Mouse (Mus musculus) small intestine, adult 2 months (tissue): ENCODE data around the gene Tcta. TPM values are rescaled to one million over a fixed set of nuclear protein-coding genes. Genes with fewer than 3 reads are reported as not detected.
"Not testable (repeated sequence)": the region's sequence is repeated elsewhere in the genome, so short reads cannot be mapped to it uniquely, and the experiment has no call there.

Experiments used
- H3K27ac ChIP-seq: fragments of 200-500 bp; 2 replicates; pipeline ENCODE4 v1.5.1; 2012; ENCODE audit warnings: low read depth, low read length, control low read depth, inconsistent platforms; ENCODE audit not compliant: insufficient read depth
- H3K27me3 ChIP-seq: fragments of 200-500 bp; 2 replicates; pipeline ENCODE4 v1.6.1; 2012; ENCODE audit warnings: mild to moderate bottlenecking, moderate library complexity, low read length, inconsistent platforms; ENCODE audit not compliant: control insufficient read depth, insufficient read depth
- H3K36me3 ChIP-seq: fragments of 200-500 bp; 2 replicates; pipeline ENCODE4 v1.6.1; 2012; ENCODE audit warnings: mild to moderate bottlenecking, low read length, control low read depth, inconsistent platforms; ENCODE audit not compliant: control insufficient read depth, insufficient read depth
- H3K4me1 ChIP-seq: fragments of 200-500 bp; 2 replicates; pipeline ENCODE4 v1.6.1; 2012; ENCODE audit warnings: low read length, inconsistent platforms, mixed read lengths; ENCODE audit not compliant: control insufficient read depth, insufficient read depth, insufficient read length
- H3K4me3 ChIP-seq: fragments of 200-500 bp; 2 replicates; pipeline ENCODE4 v1.5.1; 2012; ENCODE audit warnings: low read depth, mild to moderate bottlenecking, control low read depth, inconsistent platforms, low read length, moderate library complexity
- CTCF ChIP-seq: fragments of 200-500 bp; IDR thresholded peaks from 2 replicates; pipeline ENCODE4 v1.5.1; 2012; ENCODE audit warnings: low read depth, mild to moderate bottlenecking, control low read depth, inconsistent platforms, low read length, moderate library complexity, mixed read lengths; ENCODE audit not compliant: insufficient replicate concordance, insufficient read length; ENCODE audit errors: extremely low read depth
- POLR2A ChIP-seq: fragments of 200-500 bp; IDR thresholded peaks from 2 replicates; pipeline ENCODE4 v1.6.1; 2012; ENCODE audit warnings: low read depth, mild to moderate bottlenecking, control low read depth, inconsistent platforms, low read length, moderate library complexity
- WGBS: fragments of 180-500 bp; shearing (Covaris S2); methylation state at CpG from one replicate; pipeline ENCODE4 v1.1.7; 2018; 5-methylcytosine and 5-hydroxymethylcytosine counted together
- polyA plus RNA-seq: library from polyadenylated mRNA; depleted of rRNA; stranded (reverse); fragments of >200 nt; gene quantifications from 2 replicates; pipeline ENCODE4 v1.2.3, GENCODE M21; 2012

Tcta gene
- polyA plus RNA-seq, 1 experiment: 36.7 TPM

DNA sequence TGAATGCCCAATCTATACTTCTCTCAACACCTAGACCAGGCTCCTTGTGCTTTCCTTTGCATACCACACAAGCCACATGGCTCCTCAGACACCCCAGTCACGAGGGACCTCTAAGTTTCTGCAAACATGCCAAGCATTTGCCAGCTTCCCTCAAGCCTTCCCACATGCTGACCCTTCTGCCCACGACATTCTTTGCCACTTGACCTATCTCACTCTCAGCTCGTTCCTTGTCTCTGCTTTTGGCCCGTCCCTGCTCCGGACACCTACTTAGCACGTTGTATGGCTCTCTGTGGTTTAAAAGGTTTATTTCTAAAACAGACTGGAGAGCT, 30.7 kb downstream of the Tcta start:
- Histone ChIP-seq H3K36me3 (no peaks in the 10 kb centered on the region), H3K27ac (peak overlapping the region; percentile 55), H3K4me3 (no peak overlapping the region), H3K4me1 (peaks cover 20% of the 10 kb centered on the region; the same call in 1 of the 2 replicates), H3K27me3 (no peaks in the 10 kb centered on the region)
- TF ChIP-seq CTCF: no peak
- TF ChIP-seq POLR2A: no peak
- WGBS: 56% methylated on average over 6 of the region's 6 CpGs

DNA sequence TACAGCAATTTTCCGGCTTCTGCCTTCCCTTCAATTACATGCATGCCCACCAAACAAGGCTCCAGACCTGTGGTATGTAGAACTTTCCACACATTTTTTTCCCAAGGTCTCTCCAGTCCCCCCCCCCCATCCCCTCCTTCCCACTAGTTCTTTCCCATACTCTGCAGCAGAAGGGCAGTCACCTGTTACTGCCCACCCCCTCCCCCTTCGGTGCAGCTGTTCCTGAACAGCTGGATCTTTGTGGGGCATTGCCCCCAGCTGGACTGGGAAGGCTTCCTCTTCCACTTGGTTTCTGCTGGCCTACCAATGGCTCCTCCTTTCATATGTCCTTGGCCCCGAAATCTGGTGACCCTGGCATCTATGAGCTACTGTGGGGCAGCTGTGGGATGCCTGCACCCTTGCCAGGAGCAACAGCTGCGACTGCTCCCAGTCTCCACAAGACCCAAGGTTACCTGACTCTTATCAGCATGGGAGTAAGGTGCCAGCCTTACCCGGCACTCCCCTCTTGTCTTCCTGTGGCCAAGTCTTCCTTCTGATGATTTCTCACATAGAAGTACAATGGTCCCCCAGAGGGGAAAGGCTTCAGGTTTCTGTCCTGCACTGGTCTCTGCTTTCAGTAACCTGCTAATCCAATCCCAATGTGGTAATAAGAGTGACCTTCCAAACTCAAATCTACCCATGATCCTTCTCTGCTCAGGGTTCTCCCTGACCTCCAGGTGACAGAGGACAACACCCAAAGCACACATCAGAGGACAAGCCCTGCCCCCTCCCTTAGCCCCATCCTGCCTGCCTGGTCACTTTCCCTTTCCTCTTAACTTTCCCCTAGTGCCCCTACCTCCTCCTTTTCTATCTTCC, 31.3 kb downstream of the Tcta start:
- WGBS: 36% methylated on average over 5 of the region's 5 CpGs
- Histone ChIP-seq H3K27ac (peak overlapping the region; percentile 55), H3K4me3 (no peak overlapping the region), H3K36me3 (no peaks in the 10 kb centered on the region), H3K4me1 (peaks cover 23% of the 10 kb centered on the region; the same call in 1 of the 2 replicates), H3K27me3 (no peaks in the 10 kb centered on the region)
- TF ChIP-seq CTCF: no peak
- no peak for TF ChIP-seq POLR2A

DNA sequence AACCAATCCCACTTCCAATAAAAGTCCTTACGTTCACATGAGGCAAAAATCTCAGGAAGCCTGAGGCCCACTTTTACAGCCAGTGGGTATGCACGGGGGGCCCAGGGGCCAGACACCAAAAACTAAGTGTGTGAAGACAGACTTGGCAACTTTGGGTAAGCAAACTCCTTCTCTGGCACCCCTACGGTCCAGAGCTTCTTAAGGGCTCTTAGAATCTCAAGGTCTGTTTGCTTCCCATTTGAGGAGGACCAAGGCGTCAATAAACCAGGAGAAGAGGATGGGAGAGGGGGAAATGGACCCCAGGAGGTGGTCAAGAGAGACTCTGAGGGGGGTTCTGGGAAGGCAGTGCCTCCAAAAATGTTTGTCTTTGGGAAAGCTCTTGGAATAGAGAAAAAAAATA, 32.5 kb downstream of the Tcta start:
- WGBS: 86% methylated on average over 4 of the region's 4 CpGs

DNA sequence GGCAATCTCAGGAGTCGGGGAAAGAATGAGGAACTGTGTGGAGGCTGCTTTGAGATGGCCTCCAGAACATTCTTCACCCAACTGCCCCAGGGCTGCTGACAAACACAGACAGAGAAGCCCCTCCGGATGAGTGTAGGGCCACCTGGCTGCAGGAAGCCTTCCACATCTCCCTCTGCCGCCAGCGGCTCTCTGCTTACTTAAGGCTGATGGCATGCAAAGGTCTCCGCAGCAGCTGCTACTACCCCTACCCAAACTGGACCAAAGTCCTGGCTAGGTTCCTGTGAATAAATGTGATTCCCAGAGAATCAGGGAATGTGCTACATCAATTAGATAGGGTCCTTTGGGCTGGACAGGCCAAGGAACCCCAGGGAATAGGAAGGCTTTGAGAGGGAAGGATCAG, 33.3 kb downstream of the Tcta start:
- Histone ChIP-seq H3K27me3 (no peaks in the 10 kb centered on the region), H3K36me3 (no peaks in the 10 kb centered on the region), H3K27ac (peak overlapping the region; percentile 54; the same call in 1 of the 2 replicates), H3K4me1 (peaks cover 30% of the 10 kb centered on the region; the same call in 1 of the 2 replicates), H3K4me3 (no peak overlapping the region)
- TF ChIP-seq POLR2A: no peak
- no peak for TF ChIP-seq CTCF
- WGBS: 47% methylated on average over 5 of the region's 5 CpGs

More for the DNA sequence above, 32.5 kb downstream of the Tcta start:
- Histone ChIP-seq H3K27ac (no peak overlapping the region), H3K4me3 (no peak overlapping the region), H3K36me3 (no peaks in the 10 kb centered on the region), H3K4me1 (peaks cover 29% of the 10 kb centered on the region; the same call in 1 of the 2 replicates), H3K27me3 (no peaks in the 10 kb centered on the region)
- TF ChIP-seq CTCF: no peak
- TF ChIP-seq POLR2A: no peak

DNA sequence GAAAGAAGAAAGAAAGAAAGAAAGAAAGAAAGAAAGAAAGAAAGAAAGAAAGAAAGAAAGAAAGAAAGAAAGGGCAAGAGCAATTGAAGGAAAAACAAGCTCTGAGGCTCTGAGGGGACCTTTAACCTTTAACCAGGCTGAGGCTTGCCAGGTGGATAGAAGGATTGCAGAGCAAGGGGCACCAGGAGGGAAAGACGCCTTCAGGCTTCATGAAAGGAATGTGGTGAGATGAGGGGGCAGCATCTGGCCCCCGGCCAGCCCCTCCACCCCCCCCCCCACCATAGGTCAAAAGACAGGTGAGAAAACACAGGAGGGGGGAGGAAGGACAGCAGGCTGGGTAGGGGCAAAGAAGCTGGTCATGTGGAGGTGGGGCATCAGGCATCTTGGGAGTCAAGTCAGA, 34.0 kb downstream of the Tcta start:
- TF ChIP-seq POLR2A: no peak
- no peak for TF ChIP-seq CTCF
- Histone ChIP-seq H3K27me3 (no peaks in the 10 kb centered on the region), H3K4me3 (no peak overlapping the region), H3K27ac (peak overlapping the region; percentile 83), H3K36me3 (no peaks in the 10 kb centered on the region), H3K4me1 (peaks cover 35% of the 10 kb centered on the region; the same call in 1 of the 2 replicates)
- WGBS: 9% methylated on average over 2 of the region's 2 CpGs

DNA sequence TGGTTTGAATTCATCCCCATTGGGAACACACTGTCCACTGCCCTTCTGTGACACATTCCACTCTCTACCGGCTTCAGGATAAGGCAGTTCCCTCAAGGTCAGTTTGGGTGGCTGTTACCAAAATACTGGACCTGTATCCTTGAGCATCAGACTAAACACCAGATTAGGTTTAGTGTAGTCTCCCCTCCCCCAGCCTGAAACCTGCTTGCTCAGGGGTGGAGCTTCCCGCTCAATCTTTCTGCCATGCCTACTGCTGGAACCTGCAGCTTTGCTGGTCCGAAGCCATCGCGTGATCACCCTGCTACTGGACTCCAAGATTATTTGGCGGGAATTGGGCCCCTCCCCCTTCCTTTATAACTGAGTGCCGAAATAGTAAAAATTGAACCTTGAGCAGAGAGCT, 37.3 kb downstream of the Tcta start:
- not testable (repeated sequence) for H3K4me3 ChIP-seq, H3K36me3 ChIP-seq, H3K27me3 ChIP-seq
- peaks cover 33% of the 10 kb centered on the region; the same call in 1 of the 2 replicates for H3K4me1 ChIP-seq
- 0 out of 2 replicates have a peak overlapping the region, but pooled peaks have one; percentile 24 for H3K27ac ChIP-seq
- WGBS: 18% methylated on average over 7 of the region's 7 CpGs

DNA sequence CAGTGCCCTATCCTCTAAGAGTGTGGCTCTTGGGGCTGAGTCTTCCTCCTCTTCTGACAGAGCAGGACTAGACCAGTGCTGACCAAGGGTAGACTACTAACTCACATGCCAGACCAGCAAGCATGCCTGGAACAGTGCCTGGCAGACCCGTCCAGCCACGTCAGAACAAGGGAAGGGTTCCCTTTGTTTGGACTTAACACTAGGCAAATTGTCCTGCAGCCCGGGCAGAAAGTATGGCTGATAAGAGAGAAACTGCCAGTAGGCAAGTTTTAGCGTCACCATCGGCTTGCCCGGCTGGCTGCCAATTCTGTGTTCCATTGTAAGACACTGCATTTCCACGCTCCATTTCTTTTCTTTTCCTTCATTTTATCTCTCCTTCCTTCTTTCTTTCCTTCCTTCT, 38.3 kb downstream of the Tcta start:
- no peak overlapping the region for H3K4me3 ChIP-seq
- TF ChIP-seq POLR2A (no peak), CTCF (no peak)
- WGBS: 31% methylated on average over 7 of the region's 7 CpGs
- H3K27me3 ChIP-seq: no peaks in the 10 kb centered on the region
- peak overlapping the region; percentile 79 for H3K27ac ChIP-seq
- no peaks in the 10 kb centered on the region for H3K36me3 ChIP-seq
- H3K4me1 ChIP-seq: peaks cover 29% of the 10 kb centered on the region; the same call in 1 of the 2 replicates
